Mouse (Mus musculus) brain, embryonic 14.5 days (tissue): ENCODE measurements around the gene Chst2.

Experiments used
- CTCF ChIP-seq: fragments of 200-500 bp; IDR thresholded peaks from 2 replicates; pipeline ENCODE4 v1.5.1; 2012; ENCODE audit warnings: inconsistent platforms, mild to moderate bottlenecking, moderate library complexity, borderline replicate concordance; ENCODE audit not compliant: insufficient read depth, insufficient read length; ENCODE audit errors: extremely low read depth
- POLR2A ChIP-seq: fragments of 200-500 bp; IDR thresholded peaks from 2 replicates; pipeline ENCODE4 v1.6.1; 2012; ENCODE audit warnings: mild to moderate bottlenecking, inconsistent platforms, borderline replicate concordance; ENCODE audit not compliant: poor library complexity, insufficient read depth, insufficient read length, severe bottlenecking; ENCODE audit errors: extremely low read depth

GRCm38 (mm10) chr9:95436294-95436613 lies 29.7 kb upstream of the Chst2 start:
- TF ChIP-seq CTCF (no peak), POLR2A (no peak)
